24 mouse cellular contexts compared by ENCODE assay signal in the genomic region with DNA sequence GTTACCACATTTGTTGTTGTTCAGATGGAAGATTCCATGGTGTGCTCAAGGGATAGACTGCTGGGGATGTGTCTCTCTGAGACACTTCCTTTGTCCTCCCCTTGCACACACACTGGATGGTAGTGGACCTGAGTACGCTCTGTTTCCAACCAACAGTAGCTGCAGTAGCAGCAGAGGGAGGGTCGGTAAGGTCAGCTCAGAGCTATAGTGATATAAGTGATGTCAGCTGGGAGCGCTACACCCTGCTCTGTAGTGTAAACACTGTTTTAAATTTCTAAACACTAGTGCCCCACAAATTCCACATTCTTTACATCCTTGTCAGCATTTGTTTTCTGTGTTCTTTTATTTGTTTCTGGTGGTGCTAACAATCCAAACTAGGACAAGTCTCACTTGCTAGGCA. TPM values are rescaled to one million over a fixed set of nuclear protein-coding genes. Genes with fewer than 3 reads are reported as not detected.
DNase-seq lines count a peak whose midpoint lies in the region; ATAC-seq and TF ChIP-seq lines count a peak whose summit lies in the region.
"Had no signal": no experiment of that assay in that cellular context is flagged by ENCODE, and none has a peak within 500 bp of the region (broad histone marks: within the 10 kb centered on the region; RNA-seq: fewer than 3 reads in every experiment).

No protein-coding gene starts in this region.

- H3K9me3 ChIP-seq in embryonic facial prominence, embryonic 14.5 days (ENCODE audit: control insufficient read depth, low read length): no peaks in the 10 kb centered on the region
- H3K9me3 ChIP-seq in embryonic facial prominence, embryonic 10.5 days: no peaks in the 10 kb centered on the region
- H3K9me3 ChIP-seq in hindbrain, postnatal 0 days (ENCODE audit: low read length): no peaks in the 10 kb centered on the region
- H3K9me3 ChIP-seq in hindbrain, embryonic 12.5 days (replicated peaks): no peaks in the 10 kb centered on the region
- H3K9me3 ChIP-seq in lung, embryonic 14.5 days (ENCODE audit: low read depth, low read length): no peaks in the 10 kb centered on the region
- H3K9me3 ChIP-seq in stomach, embryonic 15.5 days: no peaks in the 10 kb centered on the region
- no peaks in the 10 kb centered on the region for H3K9me3 ChIP-seq in stomach, postnatal 0 days (ENCODE audit: control insufficient read depth, low read length)
- H3K9me3 ChIP-seq: embryonic facial prominence, embryonic 15.5 days; forebrain, embryonic 12.5 days; heart, embryonic 13.5 days; hindbrain, embryonic 15.5 days had no signal

- ATAC-seq in embryonic facial prominence, embryonic 14.5 days (ENCODE audit: low read depth): peak; percentile 41; the same call in 1 of the 2 replicates
- ATAC-seq in hindbrain, postnatal 0 days: 0 out of 2 replicates have a peak, but pooled peaks have one; percentile 24
- ATAC-seq in hindbrain, embryonic 12.5 days (ENCODE audit: low FRiP score): no peak
- ATAC-seq in lung, embryonic 14.5 days (ENCODE audit: insufficient read depth): peak; percentile 24; the same call in 1 of the 2 replicates
- no peak for ATAC-seq in stomach, embryonic 15.5 days (ENCODE audit: insufficient read depth, low FRiP score, low read depth)
- ATAC-seq in stomach, postnatal 0 days (ENCODE audit: low FRiP score, low TSS enrichment): no peak
- ATAC-seq: activated CD4-positive, CD25-positive, alpha-beta regulatory T cell, adult 4 months had no signal

- no peaks in the 10 kb centered on the region for H3K27me3 ChIP-seq in embryonic facial prominence, embryonic 14.5 days (replicated peaks; ENCODE audit: control insufficient read depth, insufficient read depth, low read length)
- H3K27me3 ChIP-seq in embryonic facial prominence, embryonic 10.5 days (replicated peaks; ENCODE audit: low read depth, poor library complexity, severe bottlenecking): no peaks in the 10 kb centered on the region
- no peaks in the 10 kb centered on the region for H3K27me3 ChIP-seq in hindbrain, postnatal 0 days (ENCODE audit: insufficient read depth, low read length)
- no peaks in the 10 kb centered on the region for H3K27me3 ChIP-seq in hindbrain, embryonic 12.5 days
- no peaks in the 10 kb centered on the region for H3K27me3 ChIP-seq in lung, embryonic 14.5 days (ENCODE audit: insufficient read depth, low read length)
- H3K27me3 ChIP-seq in stomach, embryonic 15.5 days (replicated peaks): no peaks in the 10 kb centered on the region
- no peaks in the 10 kb centered on the region for H3K27me3 ChIP-seq in stomach, postnatal 0 days (ENCODE audit: control insufficient read depth, insufficient read depth, low read length)
- H3K27me3 ChIP-seq: embryonic facial prominence, embryonic 15.5 days; forebrain, embryonic 12.5 days; heart, embryonic 13.5 days; hindbrain, embryonic 15.5 days had no signal

- H3K36me3 ChIP-seq in embryonic facial prominence, embryonic 14.5 days (ENCODE audit: control insufficient read depth, insufficient read depth, low read length): peaks cover 41% of the 10 kb centered on the region
- H3K36me3 ChIP-seq in embryonic facial prominence, embryonic 10.5 days (replicated peaks): peaks cover 88% of the 10 kb centered on the region
- H3K36me3 ChIP-seq in hindbrain, postnatal 0 days (ENCODE audit: insufficient read depth, low read length): peaks cover 4% of the 10 kb centered on the region
- peaks cover 37% of the 10 kb centered on the region for H3K36me3 ChIP-seq in hindbrain, embryonic 12.5 days
- H3K36me3 ChIP-seq in lung, embryonic 14.5 days (ENCODE audit: insufficient read depth): peaks cover 28% of the 10 kb centered on the region
- no peaks in the 10 kb centered on the region; the same call in 1 of the 2 replicates for H3K36me3 ChIP-seq in stomach, embryonic 15.5 days
- H3K36me3 ChIP-seq in stomach, postnatal 0 days (ENCODE audit: control insufficient read depth, insufficient read depth, low read length): no peaks in the 10 kb centered on the region; the same call in 1 of the 2 replicates

- no peak for TF ChIP-seq CTCF in hindbrain, postnatal 0 days (IDR thresholded peaks at IDR 0.05; ENCODE audit: low read depth)
- no peak for TF ChIP-seq CTCF in lung, embryonic 14.5 days (IDR thresholded peaks at IDR 0.05; ENCODE audit: low read depth)
- TF ChIP-seq CTCF in stomach, postnatal 0 days (IDR thresholded peaks at IDR 0.05; ENCODE audit: low read depth): no peak

- H3K27ac ChIP-seq in embryonic facial prominence, embryonic 14.5 days (replicated peaks; ENCODE audit: low read depth, low read length): no peak overlapping the region
- no peak overlapping the region for H3K27ac ChIP-seq in embryonic facial prominence, embryonic 10.5 days (replicated peaks)
- no peak overlapping the region for H3K27ac ChIP-seq in hindbrain, postnatal 0 days
- H3K27ac ChIP-seq in hindbrain, embryonic 12.5 days: no peak overlapping the region
- H3K27ac ChIP-seq in lung, embryonic 14.5 days (ENCODE audit: low read depth): no peak overlapping the region
- H3K27ac ChIP-seq in stomach, embryonic 15.5 days: 0 out of 2 replicates have a peak overlapping the region, but pooled peaks have one; percentile 22
- no peak overlapping the region for H3K27ac ChIP-seq in stomach, postnatal 0 days (replicated peaks)
- H3K27ac ChIP-seq: embryonic facial prominence, embryonic 15.5 days; forebrain, embryonic 12.5 days; heart, embryonic 13.5 days; hindbrain, embryonic 15.5 days had no signal

- H3K4me2 ChIP-seq in embryonic facial prominence, embryonic 14.5 days (ENCODE audit: low read depth, low read length): no peak overlapping the region
- no peak overlapping the region for H3K4me2 ChIP-seq in hindbrain, postnatal 0 days (ENCODE audit: low read depth, low read length)
- no peak overlapping the region for H3K4me2 ChIP-seq in hindbrain, embryonic 12.5 days (replicated peaks)
- H3K4me2 ChIP-seq in lung, embryonic 14.5 days: no peak overlapping the region
- no peak overlapping the region for H3K4me2 ChIP-seq in stomach, embryonic 15.5 days
- H3K4me2 ChIP-seq in stomach, postnatal 0 days (replicated peaks; ENCODE audit: low read depth): no peak overlapping the region
- H3K4me2 ChIP-seq: embryonic facial prominence, embryonic 15.5 days; forebrain, embryonic 12.5 days; heart, embryonic 13.5 days; hindbrain, embryonic 15.5 days had no signal

- no peak overlapping the region for H3K4me3 ChIP-seq in embryonic facial prominence, embryonic 14.5 days (ENCODE audit: low read depth, low read length)
- no peak overlapping the region for H3K4me3 ChIP-seq in embryonic facial prominence, embryonic 10.5 days
- no peak overlapping the region for H3K4me3 ChIP-seq in hindbrain, postnatal 0 days (ENCODE audit: low read length)
- H3K4me3 ChIP-seq in hindbrain, embryonic 12.5 days: no peak overlapping the region
- H3K4me3 ChIP-seq in lung, embryonic 14.5 days (ENCODE audit: low read depth, low read length): no peak overlapping the region
- no peak overlapping the region for H3K4me3 ChIP-seq in stomach, embryonic 15.5 days (replicated peaks)
- no peak overlapping the region for H3K4me3 ChIP-seq in stomach, postnatal 0 days (ENCODE audit: low read depth, low read length)
- H3K4me3 ChIP-seq: embryonic facial prominence, embryonic 15.5 days; forebrain, embryonic 12.5 days; heart, embryonic 13.5 days; hindbrain, embryonic 15.5 days had no signal

- H3K4me1 ChIP-seq in embryonic facial prominence, embryonic 14.5 days (ENCODE audit: control insufficient read depth, insufficient read depth, low read length): no peaks in the 10 kb centered on the region
- H3K4me1 ChIP-seq in embryonic facial prominence, embryonic 10.5 days: peaks cover 7% of the 10 kb centered on the region; the same call in 1 of the 2 replicates
- no peaks in the 10 kb centered on the region for H3K4me1 ChIP-seq in hindbrain, postnatal 0 days (ENCODE audit: insufficient read depth, low read length)
- H3K4me1 ChIP-seq in hindbrain, embryonic 12.5 days: peaks cover 6% of the 10 kb centered on the region
- no peaks in the 10 kb centered on the region for H3K4me1 ChIP-seq in lung, embryonic 14.5 days (ENCODE audit: insufficient read depth)
- H3K4me1 ChIP-seq in stomach, embryonic 15.5 days: 0 out of 2 replicates have a peak, but pooled peaks cover 6% of the 10 kb centered on the region
- H3K4me1 ChIP-seq in stomach, postnatal 0 days (replicated peaks; ENCODE audit: control insufficient read depth, insufficient read depth): 0 out of 2 replicates have a peak, but pooled peaks cover 3% of the 10 kb centered on the region
- H3K4me1 ChIP-seq: hindbrain, embryonic 15.5 days had no signal

- TF ChIP-seq EP300 in stomach, postnatal 0 days (optimal IDR thresholded peaks at IDR 0.05): no peak

- no peak for DNase-seq in embryonic facial prominence, embryonic 14.5 days (ENCODE audit: low spot score)
- DNase-seq in embryonic facial prominence, embryonic 10.5 days (ENCODE audit: low spot score): no peak
- no peak for DNase-seq in hindbrain, postnatal 0 days (ENCODE audit: low spot score)
- no peak for DNase-seq in lung, embryonic 14.5 days
- DNase-seq in lung, postnatal 4 days: no peak
- no peak for DNase-seq in stomach, postnatal 0 days (ENCODE audit: low spot score)
- DNase-seq: adrenal gland, adult 8-10 months; adrenal gland, postnatal 25 days; cerebellum, adult 11-12 months; cerebellum, adult 8-10 months; cerebellum, postnatal 10 days; cerebellum, postnatal 36 days; embryo, embryonic 11 days; gastrocnemius, postnatal 25 days; heart, adult 18-20 months; heart, postnatal 14 days; heart, postnatal 4 days had no signal

- 57% methylated on average over 3 of the region's 3 CpGs for WGBS in embryonic facial prominence, embryonic 14.5 days
- 79% methylated on average over 3 of the region's 3 CpGs for WGBS in embryonic facial prominence, embryonic 10.5 days
- 75% methylated on average over 3 of the region's 3 CpGs for WGBS in hindbrain, postnatal 0 days
- WGBS in hindbrain, embryonic 12.5 days: 65% methylated on average over 3 of the region's 3 CpGs
- WGBS in lung, embryonic 14.5 days: 39% methylated on average over 3 of the region's 3 CpGs
- 40% methylated on average over 3 of the region's 3 CpGs for WGBS in stomach, embryonic 15.5 days
- 38% methylated on average over 3 of the region's 3 CpGs for WGBS in stomach, postnatal 0 days

- no peak overlapping the region for H3K9ac ChIP-seq in embryonic facial prominence, embryonic 14.5 days (ENCODE audit: low read depth, low read length)
- no peak overlapping the region for H3K9ac ChIP-seq in hindbrain, postnatal 0 days (replicated peaks; ENCODE audit: low read length)
- no peak overlapping the region for H3K9ac ChIP-seq in hindbrain, embryonic 12.5 days
- no peak overlapping the region for H3K9ac ChIP-seq in lung, embryonic 14.5 days
- no peak overlapping the region for H3K9ac ChIP-seq in stomach, embryonic 15.5 days
- H3K9ac ChIP-seq in stomach, postnatal 0 days (ENCODE audit: low read length): no peak overlapping the region
- H3K9ac ChIP-seq: embryonic facial prominence, embryonic 15.5 days; forebrain, embryonic 12.5 days; heart, embryonic 13.5 days; hindbrain, embryonic 15.5 days had no signal

RNA-seq across cellular contexts. Expression of a gene that starts 20.3 kb away (rescaled TPM):
- polyA plus RNA-seq in embryonic facial prominence, embryonic 14.5 days (2014; fragmentation: Nextera tagmentation; extraction: Ambion mirVana): 18.8 and 19.4 TPM in 2 replicates
- 19.0 and 21.6 TPM in 2 replicates for polyA plus RNA-seq in embryonic facial prominence, embryonic 10.5 days (2016; fragmentation: Nextera tagmentation; extraction: Ambion mirVana)
- 11.1 and 18.5 TPM in 2 replicates for total RNA-seq in hindbrain, postnatal 0 days (2014; rRNA removed)
- 17.0 and 18.3 TPM in 2 replicates for polyA plus RNA-seq in hindbrain, postnatal 0 days (2015; fragmentation: Nextera tagmentation; extraction: Ambion mirVana)
- 23.3 and 26.7 TPM in 2 replicates for polyA plus RNA-seq in hindbrain, embryonic 12.5 days (2016; fragmentation: Nextera tagmentation; extraction: Ambion mirVana)
- 16.4 and 20.9 TPM in 2 replicates for polyA plus RNA-seq in lung, embryonic 14.5 days (2014; fragmentation: Nextera tagmentation; extraction: Ambion mirVana)
- polyA plus RNA-seq in stomach, embryonic 15.5 days (2015; fragmentation: Nextera tagmentation; extraction: Ambion mirVana): 18.3 and 20.4 TPM in 2 replicates
- 11.6 and 12.0 TPM in 2 replicates for polyA plus RNA-seq in stomach, postnatal 0 days (2015; fragmentation: Nextera tagmentation; extraction: Ambion mirVana)

RNA-seq across cellular contexts. Expression of a gene that starts 41.3 kb away (rescaled TPM):
- 26.9 and 29.3 TPM in 2 replicates for polyA plus RNA-seq in embryonic facial prominence, embryonic 14.5 days (2014; fragmentation: Nextera tagmentation; extraction: Ambion mirVana)
- polyA plus RNA-seq in embryonic facial prominence, embryonic 10.5 days (2016; fragmentation: Nextera tagmentation; extraction: Ambion mirVana): 33.6 and 43.0 TPM in 2 replicates
- 67.5 and 79.4 TPM in 2 replicates for total RNA-seq in hindbrain, postnatal 0 days (2014; rRNA removed)
- polyA plus RNA-seq in hindbrain, postnatal 0 days (2015; fragmentation: Nextera tagmentation; extraction: Ambion mirVana): 34.3 and 34.8 TPM in 2 replicates
- polyA plus RNA-seq in hindbrain, embryonic 12.5 days (2016; fragmentation: Nextera tagmentation; extraction: Ambion mirVana): 103 and 105 TPM in 2 replicates
- polyA plus RNA-seq in lung, embryonic 14.5 days (2014; fragmentation: Nextera tagmentation; extraction: Ambion mirVana): 15.2 and 16.5 TPM in 2 replicates
- 20.6 and 21.3 TPM in 2 replicates for polyA plus RNA-seq in stomach, embryonic 15.5 days (2015; fragmentation: Nextera tagmentation; extraction: Ambion mirVana)
- 14.2 and 17.4 TPM in 2 replicates for polyA plus RNA-seq in stomach, postnatal 0 days (2015; fragmentation: Nextera tagmentation; extraction: Ambion mirVana)
- polyA plus RNA-seq: activated CD4-positive, CD25-positive, alpha-beta regulatory T cell, adult 4 months had no signal

Comparison
In these comparisons a context has a peak if more than half of its experiments do, and no peak if none do; other contexts are left out.
1. ATAC-seq: peak in embryonic facial prominence, embryonic 14.5 days (single experiment), hindbrain, postnatal 0 days (single experiment) and lung, embryonic 14.5 days (single experiment); none in hindbrain, embryonic 12.5 days (single experiment), stomach, embryonic 15.5 days (single experiment) and stomach, postnatal 0 days (single experiment).